Mouse (Mus musculus) C2C12 (cell line): ENCODE measurements around the gene Tmem132e.

Experiments
- CEBPB ChIP-seq: IDR thresholded peaks from one replicate; pipeline ENCODE4 v1.6.1; 2011; ENCODE audit warnings: low read depth, mild to moderate bottlenecking, control low read depth, moderate library complexity
- CTCF ChIP-seq: IDR thresholded peaks from one replicate; pipeline ENCODE4 v1.5.1; 2011; ENCODE audit not compliant: control insufficient read depth, insufficient read depth, insufficient read length
- FOSL1 ChIP-seq: IDR thresholded peaks from one replicate; pipeline ENCODE4 v1.8.0; 2011; ENCODE audit warnings: mild to moderate bottlenecking, low read length; ENCODE audit not compliant: poor library complexity, insufficient read depth, severe bottlenecking
- MYOG ChIP-seq: IDR thresholded peaks from one replicate; pipeline ENCODE4 v1.6.1; 2011; ENCODE audit not compliant: control insufficient read depth, insufficient read length; ENCODE audit errors: extremely low read depth
- USF1 ChIP-seq: IDR thresholded peaks from one replicate; pipeline ENCODE4 v1.6.1; 2011; ENCODE audit warnings: low read depth, mild to moderate bottlenecking, control low read depth, moderate library complexity

- TF ChIP-seq CTCF (no peak), CEBPB (no peak), USF1 (no peak), FOSL1 (no peak), MYOG (no peak)
These were observed 17.1 kb upstream of the Tmem132e start for GRCm38 (mm10) chr11:82371577-82371976.
